Mouse (Mus musculus) embryonic fibroblast, embryonic 13.5 days (primary cell): ENCODE results near the gene Atp5l.

ENCODE experiments used
- CTCF ChIP-seq: IDR thresholded peaks from 2 replicates; pipeline ENCODE4 v1.5.1; 2011; ENCODE audit warnings: mild to moderate bottlenecking, control low read depth, low read length, moderate library complexity, borderline replicate concordance; ENCODE audit not compliant: insufficient read depth
- POLR2A ChIP-seq: IDR thresholded peaks from 2 replicates; pipeline ENCODE4 v1.6.1; 2011; ENCODE audit warnings: low read depth, mild to moderate bottlenecking, control low read depth, low read length, moderate library complexity

DNA sequence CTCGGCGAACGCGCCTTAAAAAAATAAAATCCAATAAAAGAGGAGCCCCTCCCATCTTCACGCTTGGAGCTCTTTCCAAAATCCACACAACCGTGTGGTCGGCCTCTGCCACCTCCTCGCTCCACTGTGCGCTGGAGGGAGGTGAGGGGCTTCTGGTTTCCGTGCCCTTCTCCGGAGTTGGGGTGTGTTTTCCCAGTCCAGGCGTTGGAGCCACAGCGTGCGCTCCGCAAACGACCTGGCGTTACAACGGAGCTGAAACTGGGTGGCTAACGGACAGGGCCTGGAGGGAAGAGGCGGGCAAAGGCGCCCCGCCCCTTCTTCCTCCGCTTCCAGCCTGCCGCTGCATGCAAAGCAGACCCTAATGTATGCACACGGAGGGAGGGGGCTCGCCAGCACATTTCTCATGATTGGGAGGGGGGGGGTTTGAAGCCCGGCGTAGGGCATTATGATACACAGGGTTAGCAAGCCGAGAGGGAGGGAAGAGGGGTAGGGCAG, 38.6 kb downstream of the Atp5l start:
- TF ChIP-seq CTCF (no peak), POLR2A (peak; percentile 96)
